Mouse (Mus musculus) embryonic facial prominence, embryonic 12.5 days (tissue): ENCODE results near the gene Jmjd7. TPM values are rescaled to one million over a fixed set of nuclear protein-coding genes. Genes with fewer than 3 reads are reported as not detected.

Experiments
- ATAC-seq: fragments of 200-750 bp; cut with Nextera tagmentation; 2 replicates; pipeline ENCODE4 v1.8.0; 2017; ENCODE audit not compliant: insufficient number of reproducible peaks, insufficient read depth, low FRiP score, low TSS enrichment
- H3K27ac ChIP-seq: fragments of 300-500 bp; sonication (generic); 2 replicates; pipeline ENCODE4 v1.5.1; 2016; ENCODE audit warnings: mild to moderate bottlenecking
- H3K27me3 ChIP-seq: fragments of 300-500 bp; sonication (generic); 2 replicates; pipeline ENCODE4 v1.6.1; 2016; ENCODE audit warnings: mild to moderate bottlenecking, moderate library complexity
- H3K36me3 ChIP-seq: fragments of 300-500 bp; sonication (generic); 2 replicates; pipeline ENCODE4 v1.6.1; 2016; ENCODE audit warnings: mild to moderate bottlenecking
- H3K4me1 ChIP-seq: fragments of 300-500 bp; sonication (generic); 2 replicates; pipeline ENCODE4 v1.6.1; 2016
- H3K4me2 ChIP-seq: fragments of 300-500 bp; sonication (generic); replicated peaks from 2 replicates; pipeline ENCODE4 v1.6.1; 2016; ENCODE audit warnings: mild to moderate bottlenecking, moderate library complexity
- H3K4me3 ChIP-seq: fragments of 300-500 bp; sonication (generic); 2 replicates; pipeline ENCODE4 v1.5.1; 2016; ENCODE audit warnings: mild to moderate bottlenecking
- H3K9ac ChIP-seq: fragments of 300-500 bp; sonication (generic); 2 replicates; pipeline ENCODE4 v1.6.1; 2016; ENCODE audit warnings: mild to moderate bottlenecking, moderate library complexity
- H3K9me3 ChIP-seq: fragments of 300-500 bp; sonication (generic); 2 replicates; pipeline ENCODE4 v1.6.1; 2016; ENCODE audit warnings: mild to moderate bottlenecking, moderate library complexity
- WGBS: fragments of 180-500 bp; shearing (Covaris S2); methylation state at CpG from one replicate; pipeline ENCODE4 v1.1.7; 2016; 5-methylcytosine and 5-hydroxymethylcytosine counted together
- microRNA-seq: library from miRNA; unstranded; fragments of <30 nt; microRNA quantifications from one replicate; pipeline ENCODE4, GENCODE M21; 2017
- polyA plus RNA-seq: library from polyadenylated mRNA; unstranded; fragments of >200 nt; fragmentation: Nextera tagmentation; extraction: Ambion mirVana; gene quantifications from 2 replicates; pipeline ENCODE4 v1.2.1, GENCODE M21; 2016

Gene Jmjd7
- polyA plus RNA-seq, 1 experiment from 2014 or later, result 19.0 TPM

- 86% methylated on average over 10 of the region's 10 CpGs for WGBS
- H3K4me3 ChIP-seq, result no peak overlapping the region
- ATAC-seq, result no peak
- no peak overlapping the region for H3K9ac ChIP-seq
- H3K4me2 ChIP-seq, result no peak overlapping the region
- H3K27ac ChIP-seq, result no peak overlapping the region
- H3K27me3 ChIP-seq, result peaks cover 9% of the 10 kb centered on the region; the same call in 1 of the 2 replicates
- H3K4me1 ChIP-seq, result no peaks in the 10 kb centered on the region; the same call in 1 of the 2 replicates
- no peaks in the 10 kb centered on the region for H3K9me3 ChIP-seq
- no peaks in the 10 kb centered on the region for H3K36me3 ChIP-seq
Measured at GRCm38 (mm10) chr2:120065243-120065642, 38.0 kb downstream of the Jmjd7 start.

- H3K4me3 ChIP-seq, result no peak overlapping the region
- H3K9ac ChIP-seq, result no peak overlapping the region
- peaks cover 9% of the 10 kb centered on the region; the same call in 1 of the 2 replicates for H3K27me3 ChIP-seq
- H3K9me3 ChIP-seq, result no peaks in the 10 kb centered on the region
- H3K36me3 ChIP-seq, result no peaks in the 10 kb centered on the region
- 87% methylated on average over 3 of the region's 3 CpGs for WGBS
- H3K4me2 ChIP-seq, result no peak overlapping the region
- no peak for ATAC-seq
- no peaks in the 10 kb centered on the region; the same call in 1 of the 2 replicates for H3K4me1 ChIP-seq
- H3K27ac ChIP-seq, result no peak overlapping the region
Measured at GRCm38 (mm10) chr2:120066224-120066623, 38.9 kb downstream of the Jmjd7 start.

- Histone ChIP-seq H3K4me2 (no peak overlapping the region), H3K27ac (0 out of 2 replicates have a peak overlapping the region, but pooled peaks have one; percentile 17)
- peak; percentile 56 for ATAC-seq
Measured at GRCm38 (mm10) chr2:120068555-120069465, 41.5 kb downstream of the Jmjd7 start.

GRCm38 (mm10) chr2:120069466-120069990 lies 42.2 kb downstream of the Jmjd7 start:
- ATAC-seq, result no peak
- H3K4me2 ChIP-seq, result no peak overlapping the region
- WGBS, result 64% methylated on average over 8 of the region's 8 CpGs
- no peaks in the 10 kb centered on the region; the same call in 1 of the 2 replicates for H3K4me1 ChIP-seq
- H3K27me3 ChIP-seq, result peaks cover 9% of the 10 kb centered on the region; the same call in 1 of the 2 replicates
- no peaks in the 10 kb centered on the region for H3K9me3 ChIP-seq
- no peaks in the 10 kb centered on the region for H3K36me3 ChIP-seq
- no peak overlapping the region for H3K9ac ChIP-seq
- H3K4me3 ChIP-seq, result no peak overlapping the region
- no peak overlapping the region for H3K27ac ChIP-seq

More at GRCm38 (mm10) chr2:120068555-120069465, 41.5 kb downstream of the Jmjd7 start:
- H3K36me3 ChIP-seq, result no peaks in the 10 kb centered on the region
- no peak overlapping the region for H3K9ac ChIP-seq
- H3K27me3 ChIP-seq, result peaks cover 9% of the 10 kb centered on the region; the same call in 1 of the 2 replicates
- no peaks in the 10 kb centered on the region; the same call in 1 of the 2 replicates for H3K4me1 ChIP-seq
- 43% methylated on average over 16 of the region's 16 CpGs for WGBS
- H3K4me3 ChIP-seq, result no peak overlapping the region
- H3K9me3 ChIP-seq, result no peaks in the 10 kb centered on the region

- no peak for ATAC-seq
- Histone ChIP-seq H3K4me2 (no peak overlapping the region), H3K36me3 (no peaks in the 10 kb centered on the region), H3K4me3 (no peak overlapping the region), H3K27me3 (peaks cover 32% of the 10 kb centered on the region), H3K27ac (no peak overlapping the region), H3K4me1 (peaks cover 4% of the 10 kb centered on the region; the same call in 1 of the 2 replicates), H3K9me3 (no peaks in the 10 kb centered on the region), H3K9ac (no peak overlapping the region)
- 89% methylated on average over 4 of the region's 4 CpGs for WGBS
Measured at GRCm38 (mm10) chr2:120074096-120074495, 46.8 kb downstream of the Jmjd7 start.

GRCm38 (mm10) chr2:120076076-120076705 lies 48.9 kb downstream of the Jmjd7 start:
- H3K9me3 ChIP-seq, result no peaks in the 10 kb centered on the region
- no peak overlapping the region for H3K27ac ChIP-seq
- H3K9ac ChIP-seq, result no peak overlapping the region
- ATAC-seq, result peak; percentile 61
- peaks cover 28% of the 10 kb centered on the region for H3K27me3 ChIP-seq
- H3K4me1 ChIP-seq, result peaks cover 4% of the 10 kb centered on the region; the same call in 1 of the 2 replicates
- H3K4me2 ChIP-seq, result peak overlapping the region; percentile 56
- H3K4me3 ChIP-seq, result peak overlapping the region; percentile 29
- H3K36me3 ChIP-seq, result no peaks in the 10 kb centered on the region
- 1% methylated on average over 34 of the region's 36 CpGs for WGBS

Small RNA genes lying within 50 kb of the gene (microRNA-seq; reads per million reads assigned to microRNA genes)
- not detected for gene Mir7665

Other genes starting within 250 kb of the Jmjd7 start
- gene Rpap1, start 239.9 kb upstream of the Jmjd7 start, polyA plus RNA-seq, result 34.7 and 35.6 TPM in 2 replicates
- gene Tyro3, start 229.8 kb upstream of the Jmjd7 start, polyA plus RNA-seq, result 29.9 and 30.9 TPM in 2 replicates
- 40.5 and 40.9 TPM in 2 replicates for gene Mga, start 130.3 kb upstream of the Jmjd7 start, polyA plus RNA-seq
- 3.9 and 4.0 TPM in 2 replicates for gene Mapkbp1, start 54.8 kb upstream of the Jmjd7 start, polyA plus RNA-seq
- gene Gm28042, start within 50 bp of the Jmjd7 start, polyA plus RNA-seq, result 6.1 and 6.4 TPM in 2 replicates
- gene Pla2g4b, start 5.9 kb downstream of the Jmjd7 start, polyA plus RNA-seq, result 2.4 and 3.7 TPM in 2 replicates
- 22.8 and 25.7 TPM in 2 replicates for gene Ehd4, start 127.1 kb downstream of the Jmjd7 start, polyA plus RNA-seq
- gene Pla2g4e, start 217.9 kb downstream of the Jmjd7 start, polyA plus RNA-seq, result 0.04 and 0.11 TPM in 2 replicates